Mouse (Mus musculus): ENCODE data around the gene Aif1.

- TF ChIP-seq POLR2A (IDR thresholded peaks at IDR 0.05; ENCODE audit: borderline replicate concordance, insufficient read depth, low read length) (no peak), CTCF (IDR thresholded peaks at IDR 0.05; ENCODE audit: borderline replicate concordance, insufficient read depth, low read depth, low read length) (no peak)
These were observed 14.4 kb downstream of the Aif1 start for GRCm38 (mm10) chr17:35161421-35161820.

Measured in cerebellum, adult 2 months (tissue).